Mouse (Mus musculus): ENCODE results near the gene 4933406M09Rik. TPM values are rescaled to one million over a fixed set of nuclear protein-coding genes. Genes with fewer than 3 reads are reported as not detected.

4933406M09Rik gene
- polyA plus RNA-seq, 1 experiment from 2014 or later, result not detected

DNA sequence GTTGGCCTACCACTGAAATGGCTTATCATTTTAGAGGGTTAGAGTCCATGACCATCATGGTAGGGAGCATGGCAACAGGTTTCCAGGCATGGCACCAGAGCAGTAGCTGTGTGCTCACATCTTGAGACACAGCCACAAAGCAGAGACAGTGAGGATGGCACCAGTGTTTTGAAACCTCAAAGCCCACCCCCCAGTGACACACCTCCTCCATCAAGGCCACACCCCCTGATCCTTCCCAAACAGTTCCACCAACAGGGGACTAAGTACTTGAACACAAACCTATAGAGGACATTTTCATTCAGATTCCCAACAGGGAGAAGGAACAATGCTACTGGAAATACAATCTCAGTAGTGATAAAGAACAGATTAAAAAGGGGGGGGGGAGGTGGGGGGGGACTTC lies 564 bp upstream of the 4933406M09Rik start:
- Histone ChIP-seq H3K27me3 (ENCODE audit: control insufficient read depth, insufficient read depth, low read length) (no peaks in the 10 kb centered on the region), H3K27ac (replicated peaks) (no peak overlapping the region), H3K9ac (ENCODE audit: low read length) (no peak overlapping the region), H3K4me1 (replicated peaks; ENCODE audit: control insufficient read depth, insufficient read depth) (no peaks in the 10 kb centered on the region), H3K4me3 (ENCODE audit: low read depth, low read length) (no peak overlapping the region), H3K9me3 (ENCODE audit: control insufficient read depth, low read length) (no peaks in the 10 kb centered on the region), H3K36me3 (ENCODE audit: control insufficient read depth, insufficient read depth, low read length) (no peaks in the 10 kb centered on the region), H3K4me2 (replicated peaks; ENCODE audit: low read depth) (no peak overlapping the region)
- ATAC-seq (ENCODE audit: low FRiP score, low TSS enrichment), result no peak
- DNase-seq (ENCODE audit: low spot score), result no peak
- TF ChIP-seq CTCF (IDR thresholded peaks at IDR 0.05; ENCODE audit: low read depth) (no peak), EP300 (optimal IDR thresholded peaks at IDR 0.05) (no peak)

DNA sequence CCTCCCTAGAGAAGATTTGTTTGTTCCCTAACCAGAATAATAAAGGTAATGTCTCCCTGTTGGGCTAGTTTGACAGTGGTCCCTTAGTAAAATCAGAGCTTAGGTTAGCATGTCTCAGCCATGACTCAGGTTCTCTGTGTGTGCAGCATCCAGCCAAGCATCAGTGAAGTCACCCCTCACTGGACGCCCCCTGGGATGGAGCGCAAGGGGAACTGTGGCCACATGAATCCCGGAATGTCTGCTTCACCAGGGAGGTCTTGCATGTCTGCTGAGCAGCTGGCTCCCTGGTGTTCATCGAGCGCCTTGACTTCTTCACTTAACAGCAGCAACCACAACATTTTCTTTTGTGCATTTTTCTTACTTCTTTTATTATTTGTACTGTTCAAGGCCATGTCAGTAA lies 8.1 kb downstream of the 4933406M09Rik start:
- no peak overlapping the region for H3K27ac ChIP-seq (replicated peaks)
- H3K9me3 ChIP-seq (ENCODE audit: control insufficient read depth, low read length), result no peaks in the 10 kb centered on the region
- H3K4me3 ChIP-seq (ENCODE audit: low read depth, low read length), result no peak overlapping the region
- H3K36me3 ChIP-seq (ENCODE audit: control insufficient read depth, insufficient read depth, low read length), result no peaks in the 10 kb centered on the region
- H3K9ac ChIP-seq (ENCODE audit: low read length), result no peak overlapping the region
- no peak overlapping the region for H3K4me2 ChIP-seq (replicated peaks; ENCODE audit: low read depth)
- TF ChIP-seq EP300 (optimal IDR thresholded peaks at IDR 0.05), result no peak
- no peak for TF ChIP-seq CTCF (IDR thresholded peaks at IDR 0.05; ENCODE audit: low read depth)
- H3K4me1 ChIP-seq (replicated peaks; ENCODE audit: control insufficient read depth, insufficient read depth), result no peaks in the 10 kb centered on the region
- ATAC-seq (ENCODE audit: low FRiP score, low TSS enrichment), result no peak
- DNase-seq (ENCODE audit: low spot score), result no peak
- H3K27me3 ChIP-seq (ENCODE audit: control insufficient read depth, insufficient read depth, low read length), result no peaks in the 10 kb centered on the region
- WGBS, result 38% methylated on average over 5 of the region's 5 CpGs

DNA sequence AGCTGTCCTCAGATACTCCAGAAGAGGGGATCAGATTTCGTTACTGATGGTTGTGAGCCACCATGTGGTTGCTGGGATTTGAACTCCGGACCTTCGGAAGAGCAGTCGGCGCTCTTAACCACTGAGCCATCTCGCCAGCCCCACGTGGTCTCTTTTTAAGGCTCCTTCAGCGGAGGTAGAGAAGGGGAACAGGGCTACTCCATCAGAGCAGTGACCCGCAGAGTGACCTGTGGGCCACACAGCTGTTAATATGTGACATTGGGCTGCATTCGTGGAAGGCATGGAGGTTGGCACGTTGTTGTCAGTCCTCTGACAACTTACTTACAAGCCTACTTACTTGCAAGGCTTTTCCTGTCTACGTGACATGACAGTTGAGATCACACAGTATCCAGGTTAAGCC lies 12.5 kb downstream of the 4933406M09Rik start:
- DNase-seq (ENCODE audit: low spot score) (no peak), ATAC-seq (ENCODE audit: low FRiP score, low TSS enrichment) (no peak)
- no peaks in the 10 kb centered on the region for H3K4me1 ChIP-seq (replicated peaks; ENCODE audit: control insufficient read depth, insufficient read depth)
- no peaks in the 10 kb centered on the region for H3K36me3 ChIP-seq (ENCODE audit: control insufficient read depth, insufficient read depth, low read length)
- no peak overlapping the region for H3K9ac ChIP-seq (ENCODE audit: low read length)
- H3K27ac ChIP-seq (replicated peaks), result no peak overlapping the region
- no peak overlapping the region for H3K4me2 ChIP-seq (replicated peaks; ENCODE audit: low read depth)
- no peaks in the 10 kb centered on the region for H3K9me3 ChIP-seq (ENCODE audit: control insufficient read depth, low read length)
- H3K4me3 ChIP-seq (ENCODE audit: low read depth, low read length), result no peak overlapping the region
- TF ChIP-seq CTCF (IDR thresholded peaks at IDR 0.05; ENCODE audit: low read depth), result no peak
- no peak for TF ChIP-seq EP300 (optimal IDR thresholded peaks at IDR 0.05)
- no peaks in the 10 kb centered on the region for H3K27me3 ChIP-seq (ENCODE audit: control insufficient read depth, insufficient read depth, low read length)
- WGBS, result 90% methylated on average over 12 of the region's 12 CpGs

DNA sequence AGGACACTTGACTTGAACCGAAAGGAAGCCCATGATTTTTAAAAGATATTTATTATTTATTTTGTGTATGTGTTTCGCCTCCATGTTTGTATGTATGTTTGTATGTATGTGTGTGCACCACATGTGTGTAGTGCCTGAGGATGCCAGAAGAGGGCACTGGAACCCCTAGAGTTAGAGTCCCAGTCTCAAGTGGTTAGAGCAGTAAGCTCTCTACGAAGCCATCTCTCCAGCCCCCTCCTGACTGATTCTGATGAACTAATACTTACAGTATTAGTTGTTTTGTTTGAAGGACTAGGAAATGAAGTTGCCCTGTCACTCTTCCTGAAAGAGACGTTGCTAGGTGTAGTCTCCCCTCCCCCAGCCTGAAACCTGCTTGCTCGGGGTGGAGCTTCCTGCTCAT lies 14.0 kb downstream of the 4933406M09Rik start:
- Histone ChIP-seq H3K4me1 (replicated peaks; ENCODE audit: control insufficient read depth, insufficient read depth) (no peaks in the 10 kb centered on the region), H3K9ac (ENCODE audit: low read length) (no peak overlapping the region), H3K9me3 (ENCODE audit: control insufficient read depth, low read length) (no peaks in the 10 kb centered on the region), H3K36me3 (ENCODE audit: control insufficient read depth, insufficient read depth, low read length) (no peaks in the 10 kb centered on the region), H3K4me2 (replicated peaks; ENCODE audit: low read depth) (no peak overlapping the region), H3K27ac (replicated peaks) (no peak overlapping the region), H3K27me3 (ENCODE audit: control insufficient read depth, insufficient read depth, low read length) (no peaks in the 10 kb centered on the region), H3K4me3 (ENCODE audit: low read depth, low read length) (no peak overlapping the region)
- 70% methylated on average over 5 of the region's 5 CpGs for WGBS
- DNase-seq (ENCODE audit: low spot score), result peak; percentile 25
- ATAC-seq (ENCODE audit: low FRiP score, low TSS enrichment), result 0 out of 2 replicates have a peak, but pooled peaks have one; percentile 45
- TF ChIP-seq CTCF (IDR thresholded peaks at IDR 0.05; ENCODE audit: low read depth), result peak; percentile 44; the same call in 1 of the 2 replicates
- no peak for TF ChIP-seq EP300 (optimal IDR thresholded peaks at IDR 0.05)

DNA sequence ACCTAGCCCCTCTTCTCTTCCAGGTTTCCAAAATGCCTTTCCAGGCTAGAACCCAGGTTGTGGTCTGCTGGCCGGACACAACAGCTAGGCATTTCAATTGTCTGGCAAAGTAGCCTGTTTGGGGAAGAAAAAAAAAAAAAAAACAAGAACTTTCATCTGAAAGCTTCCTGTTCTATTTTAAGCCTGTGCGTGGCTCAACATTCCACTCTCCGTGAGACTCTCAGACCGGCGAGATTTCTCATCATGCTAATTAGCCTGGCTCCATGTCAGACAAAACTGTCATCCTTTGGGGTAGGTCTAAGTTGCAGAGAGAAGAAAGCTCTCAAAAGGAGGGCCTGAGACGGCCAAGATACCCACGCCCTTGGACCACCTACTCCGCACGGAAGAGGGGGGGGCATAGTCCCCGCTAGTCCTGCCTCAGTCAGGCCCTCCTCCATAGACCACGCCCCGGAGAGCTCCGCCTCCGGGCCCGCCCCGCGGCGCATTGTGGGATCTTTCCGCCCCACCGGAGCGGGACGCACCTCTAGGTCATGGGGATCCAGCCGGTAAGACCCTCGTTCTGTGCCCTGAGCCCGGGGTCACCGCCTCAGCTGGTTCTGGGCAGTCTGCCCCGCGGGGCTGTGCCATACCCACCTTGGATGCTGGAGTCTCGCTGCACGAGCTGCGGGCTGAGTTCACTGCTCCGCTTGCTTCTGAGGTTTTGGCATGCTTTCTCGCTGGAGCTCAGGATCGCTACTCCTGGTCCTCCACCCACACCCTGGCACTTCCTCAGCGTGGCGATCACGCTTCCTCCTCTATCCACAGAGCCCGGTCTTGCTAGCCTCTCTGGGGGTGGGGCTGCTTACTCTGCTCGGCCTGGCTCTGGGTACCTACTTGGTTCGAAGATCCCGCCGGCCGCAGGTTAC lies 20.0 kb downstream of the 4933406M09Rik start, which contains the start of gene Cyb5r1:
Gene Cyb5r1, plus strand, starts transcription at position 51 of the 905 bp plus-strand sequence.
- WGBS, result under 1% methylated on average over 42 of the region's 43 CpGs
- H3K27ac ChIP-seq (replicated peaks), result peak within 1 kb of the TSS; percentile 83
- H3K9ac ChIP-seq (ENCODE audit: low read length), result peak within 1 kb of the TSS; percentile 75
- 0 out of 2 replicates have a peak, but pooled peaks have one; percentile 1 for TF ChIP-seq CTCF (IDR thresholded peaks at IDR 0.05; ENCODE audit: low read depth)
- no peak for TF ChIP-seq EP300 (optimal IDR thresholded peaks at IDR 0.05)
- peak within 1 kb of the TSS; percentile 92 for H3K4me2 ChIP-seq (replicated peaks; ENCODE audit: low read depth)
- H3K4me3 ChIP-seq (ENCODE audit: low read depth, low read length), result peak within 1 kb of the TSS; percentile 75
- H3K9me3 ChIP-seq (ENCODE audit: control insufficient read depth, low read length), result no peaks in the 10 kb centered on the region
- no peaks in the 10 kb centered on the region for H3K27me3 ChIP-seq (ENCODE audit: control insufficient read depth, insufficient read depth, low read length)
- H3K36me3 ChIP-seq (ENCODE audit: control insufficient read depth, insufficient read depth, low read length), result 0 out of 2 replicates have a peak, but pooled peaks cover 10% of the 10 kb centered on the region
- DNase-seq (ENCODE audit: low spot score) (peak; percentile 87), ATAC-seq (ENCODE audit: low FRiP score, low TSS enrichment) (peak; percentile 94)
- no peaks in the 10 kb centered on the region for H3K4me1 ChIP-seq (replicated peaks; ENCODE audit: control insufficient read depth, insufficient read depth)

DNA sequence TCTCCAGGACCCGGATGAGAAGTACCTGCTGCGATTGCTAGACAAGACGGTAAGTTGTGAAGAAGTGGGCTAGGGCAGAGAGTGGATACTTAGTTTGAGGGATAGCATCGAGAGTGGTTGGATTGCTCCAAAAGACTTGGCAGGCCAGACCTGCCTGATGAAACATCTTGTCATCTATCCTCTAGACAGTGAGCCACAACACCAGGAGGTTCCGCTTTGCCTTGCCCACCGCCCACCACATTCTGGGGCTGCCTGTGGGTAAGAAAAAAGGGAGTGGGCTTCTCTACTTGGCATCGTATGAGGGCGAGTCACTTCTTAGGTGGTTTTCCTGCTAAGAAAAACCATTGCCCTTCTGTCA lies 20.7 kb downstream of the 4933406M09Rik start:
- WGBS, result 22% methylated on average over 8 of the region's 8 CpGs
- Histone ChIP-seq H3K4me2 (replicated peaks; ENCODE audit: low read depth) (peak overlapping the region; percentile 92), H3K27me3 (ENCODE audit: control insufficient read depth, insufficient read depth, low read length) (no peaks in the 10 kb centered on the region), H3K27ac (replicated peaks) (peak overlapping the region; percentile 83), H3K4me3 (ENCODE audit: low read depth, low read length) (peak overlapping the region; percentile 75), H3K4me1 (replicated peaks; ENCODE audit: control insufficient read depth, insufficient read depth) (no peaks in the 10 kb centered on the region), H3K9me3 (ENCODE audit: control insufficient read depth, low read length) (no peaks in the 10 kb centered on the region), H3K36me3 (ENCODE audit: control insufficient read depth, insufficient read depth, low read length) (0 out of 2 replicates have a peak, but pooled peaks cover 12% of the 10 kb centered on the region), H3K9ac (ENCODE audit: low read length) (peak overlapping the region; percentile 75)
- TF ChIP-seq CTCF (IDR thresholded peaks at IDR 0.05; ENCODE audit: low read depth), result no peak
- no peak for TF ChIP-seq EP300 (optimal IDR thresholded peaks at IDR 0.05)
- ATAC-seq (ENCODE audit: low FRiP score, low TSS enrichment) (peak; percentile 55), DNase-seq (ENCODE audit: low spot score) (no peak)

Data from stomach, postnatal 0 days (tissue).